Mouse (Mus musculus) olfactory bulb, adult 2 months (tissue): ENCODE data around the gene Lyz1.

Source experiments
- CTCF ChIP-seq: fragments of 200-500 bp; IDR thresholded peaks from 2 replicates; pipeline ENCODE4 v1.5.1; 2012; ENCODE audit warnings: low read depth, mild to moderate bottlenecking, low read length, moderate library complexity; ENCODE audit not compliant: insufficient read depth
- POLR2A ChIP-seq: fragments of 200-500 bp; IDR thresholded peaks from 2 replicates; pipeline ENCODE4 v1.6.1; 2012; ENCODE audit warnings: mild to moderate bottlenecking, low read depth, low read length, moderate library complexity; ENCODE audit not compliant: insufficient read depth

GRCm38 (mm10) chr10:117282551-117282950 lies 10.1 kb downstream of the Lyz1 start:
- no peak for TF ChIP-seq POLR2A
- no peak for TF ChIP-seq CTCF
